Mouse (Mus musculus) hindbrain, embryonic 12.5 days (tissue): ENCODE measurements around the gene Ahctf1. TPM values are rescaled to one million over a fixed set of nuclear protein-coding genes. Genes with fewer than 3 reads are reported as not detected.

Experiments
- polyA plus RNA-seq: library from polyadenylated mRNA; unstranded; fragments of >200 nt; fragmentation: Nextera tagmentation; extraction: Ambion mirVana; gene quantifications from 2 replicates; pipeline ENCODE4 v1.2.1, GENCODE M21; 2016

Gene Ahctf1
- polyA plus RNA-seq, 1 experiment from 2014 or later: 33.9 TPM

Other genes starting within 250 kb of the Ahctf1 start
- gene Sccpdh, start 135.5 kb downstream of the Ahctf1 start, polyA plus RNA-seq: 112 and 116 TPM in 2 replicates
- gene Kif28, start 58.4 kb downstream of the Ahctf1 start, polyA plus RNA-seq: not detected in 2 replicates
- gene Gm10518, start 304 bp downstream of the Ahctf1 start, polyA plus RNA-seq: 0.21 TPM in 1 of 2 replicates, not detected in the other
- 21.9 and 22.3 TPM in 2 replicates for gene Cdc42bpa, start 156.8 kb upstream of the Ahctf1 start, polyA plus RNA-seq